ENCODE assay signal across 16 mouse cellular contexts in genomic region chr7:29048615-29049014, GRCm38 (mm10).
"Had no signal": no experiment of that assay in that cellular context is flagged by ENCODE, and none has a peak within 500 bp of the region (broad histone marks: within the 10 kb centered on the region; RNA-seq: fewer than 3 reads in every experiment).

No protein-coding gene starts in this region.

- H3K36me3 ChIP-seq: limb, embryonic 13.5 days; liver, embryonic 15.5 days; midbrain, embryonic 15.5 days had no signal

- H3K4me3 ChIP-seq: layer of hippocampus, adult 2 months; limb, embryonic 13.5 days; liver, embryonic 15.5 days; megakaryocyte, embryonic 14.5 days; midbrain, embryonic 15.5 days had no signal

- DNase-seq: kidney, adult 18-20 months; kidney, postnatal 10 days; kidney, postnatal 4 days; left cerebral cortex, postnatal 4 days; lung, embryonic 14.5 days; lung, postnatal 10 days; lung, postnatal 4 days; right cerebral cortex, postnatal 14 days had no signal

- H3K9me3 ChIP-seq: liver, embryonic 15.5 days; midbrain, embryonic 15.5 days had no signal

- ATAC-seq: inflammation-experienced regulatory T-cells, adult 6 months; midbrain, embryonic 15.5 days had no signal

- H3K27ac ChIP-seq: layer of hippocampus, adult 2 months; limb, embryonic 13.5 days; liver, embryonic 15.5 days; midbrain, embryonic 15.5 days had no signal

- H3K9ac ChIP-seq: limb, embryonic 13.5 days; liver, embryonic 15.5 days; lung, embryonic 14.5 days; midbrain, embryonic 15.5 days had no signal

- H3K4me2 ChIP-seq: limb, embryonic 13.5 days; liver, embryonic 11.5 days; liver, embryonic 15.5 days; lung, embryonic 14.5 days; midbrain, embryonic 11.5 days; midbrain, embryonic 15.5 days had no signal
